Mouse (Mus musculus): ENCODE measurements around the gene Tmprss4.

Tmprss4 gene

GRCm38 (mm10) chr9:45203797-45204410, at the start of gene Tmprss4:
TSS of gene Tmprss4 (minus strand) at chr9:45204092.
- DNase-seq (ENCODE audit: low spot score) = no peak

- no peak for DNase-seq (ENCODE audit: low spot score)
Measured at GRCm38 (mm10) chr9:45252395-45252794, 48.5 kb upstream of the Tmprss4 start.

- no peak for DNase-seq (ENCODE audit: low spot score)
Measured at GRCm38 (mm10) chr9:45251990-45252389, 48.1 kb upstream of the Tmprss4 start.

- DNase-seq (ENCODE audit: low spot score) = no peak
Measured at GRCm38 (mm10) chr9:45251281-45251680, 47.4 kb upstream of the Tmprss4 start.

GRCm38 (mm10) chr9:45250306-45250705, 46.4 kb upstream of the Tmprss4 start:
- DNase-seq (ENCODE audit: low spot score) = no peak

GRCm38 (mm10) chr9:45247536-45247935, 43.6 kb upstream of the Tmprss4 start:
- DNase-seq (ENCODE audit: low spot score) = no peak

- no peak for DNase-seq (ENCODE audit: low spot score)
Measured at GRCm38 (mm10) chr9:45246060-45246459, 42.2 kb upstream of the Tmprss4 start.

- no peak for DNase-seq (ENCODE audit: low spot score)
Measured at GRCm38 (mm10) chr9:45245432-45245831, 41.5 kb upstream of the Tmprss4 start.

GRCm38 (mm10) chr9:45241397-45241796, 37.5 kb upstream of the Tmprss4 start:
- no peak for DNase-seq (ENCODE audit: low spot score)

GRCm38 (mm10) chr9:45236744-45237143, 32.9 kb upstream of the Tmprss4 start:
- DNase-seq (ENCODE audit: low spot score) = no peak

GRCm38 (mm10) chr9:45235668-45236227, 31.9 kb upstream of the Tmprss4 start:
- DNase-seq (ENCODE audit: low spot score) = no peak

- no peak for DNase-seq (ENCODE audit: low spot score)
Measured at GRCm38 (mm10) chr9:45229359-45229758, 25.5 kb upstream of the Tmprss4 start.

- peak; percentile 92 for DNase-seq (ENCODE audit: low spot score)
Measured at GRCm38 (mm10) chr9:45221567-45221966, 17.7 kb upstream of the Tmprss4 start.

- no peak for DNase-seq (ENCODE audit: low spot score)
Measured at GRCm38 (mm10) chr9:45219644-45220043, 15.8 kb upstream of the Tmprss4 start.

- no peak for DNase-seq (ENCODE audit: low spot score)
Measured at GRCm38 (mm10) chr9:45215526-45216179, 11.8 kb upstream of the Tmprss4 start.

- no peak for DNase-seq (ENCODE audit: low spot score)
Measured at GRCm38 (mm10) chr9:45212001-45212400, 8.1 kb upstream of the Tmprss4 start.

GRCm38 (mm10) chr9:45207015-45207743, 3.3 kb upstream of the Tmprss4 start:
- no peak for DNase-seq (ENCODE audit: low spot score)

- no peak for DNase-seq (ENCODE audit: low spot score)
Measured at GRCm38 (mm10) chr9:45206121-45206520, 2.2 kb upstream of the Tmprss4 start.

- no peak for DNase-seq (ENCODE audit: low spot score)
Measured at GRCm38 (mm10) chr9:45205143-45205542, 1.3 kb upstream of the Tmprss4 start.

GRCm38 (mm10) chr9:45202021-45202798, 1.7 kb downstream of the Tmprss4 start:
- DNase-seq (ENCODE audit: low spot score) = no peak

- no peak for DNase-seq (ENCODE audit: low spot score)
Measured at GRCm38 (mm10) chr9:45201319-45201947, 2.5 kb downstream of the Tmprss4 start.

GRCm38 (mm10) chr9:45197549-45197948, 6.3 kb downstream of the Tmprss4 start:
- DNase-seq (ENCODE audit: low spot score) = no peak
